Mouse (Mus musculus): Measurements from ENCODE around the gene Gabrb1. TPM values are rescaled to one million over a fixed set of nuclear protein-coding genes. Genes with fewer than 3 reads are reported as not detected.

Gene Gabrb1
- polyA plus RNA-seq, 1 experiment from 2014 or later = 0.93 TPM

GRCm38 (mm10) chr5:71830342-71830741 lies 172.4 kb downstream of the Gabrb1 start:
- 71% methylated on average over 2 of the region's 2 CpGs for WGBS
- no peak for ATAC-seq (replicated peaks; ENCODE audit: insufficient number of reproducible peaks, insufficient read depth, low FRiP score, low read depth)

DNA sequence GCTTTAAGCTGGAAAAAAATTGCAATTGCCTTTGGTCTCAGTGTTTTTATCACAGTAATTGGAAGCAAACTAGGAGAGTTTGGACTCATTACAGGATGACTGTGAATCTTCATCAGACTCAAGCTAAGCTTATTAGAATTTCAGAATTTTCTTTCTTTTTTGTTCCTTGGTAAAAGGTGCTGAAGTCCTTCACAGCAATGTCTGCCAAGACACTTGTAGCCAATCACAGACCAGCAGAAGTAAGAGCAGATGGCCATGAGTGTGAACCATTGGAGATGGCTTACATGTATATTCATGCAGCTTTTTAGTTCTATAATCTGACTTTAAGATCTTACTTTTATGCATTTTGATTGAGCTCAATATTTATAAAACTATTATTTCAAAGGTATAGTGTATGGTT lies 184.3 kb downstream of the Gabrb1 start:
- no peak for ATAC-seq (replicated peaks; ENCODE audit: insufficient number of reproducible peaks, insufficient read depth, low FRiP score, low read depth)
- Histone ChIP-seq H3K4me2 (no peak overlapping the region), H3K9ac (no peak overlapping the region), H3K9me3 (replicated peaks) (no peaks in the 10 kb centered on the region), H3K36me3 (no peaks in the 10 kb centered on the region), H3K4me3 (no peak overlapping the region), H3K27ac (no peak overlapping the region), H3K27me3 (no peaks in the 10 kb centered on the region), H3K4me1 (replicated peaks) (no peaks in the 10 kb centered on the region)

More at GRCm38 (mm10) chr5:71830342-71830741, 172.4 kb downstream of the Gabrb1 start:
- H3K4me1 ChIP-seq (replicated peaks) = no peaks in the 10 kb centered on the region
- no peak overlapping the region for H3K4me2 ChIP-seq
- H3K36me3 ChIP-seq = no peaks in the 10 kb centered on the region
- H3K9me3 ChIP-seq (replicated peaks) = no peaks in the 10 kb centered on the region
- no peaks in the 10 kb centered on the region for H3K27me3 ChIP-seq
- H3K27ac ChIP-seq = no peak overlapping the region
- no peak overlapping the region for H3K9ac ChIP-seq
- H3K4me3 ChIP-seq = no peak overlapping the region

- ATAC-seq (replicated peaks; ENCODE audit: insufficient number of reproducible peaks, insufficient read depth, low FRiP score, low read depth) = no peak
- no peak overlapping the region for H3K27ac ChIP-seq
- H3K36me3 ChIP-seq = no peaks in the 10 kb centered on the region
These were observed 240.3 kb downstream of the Gabrb1 start for GRCm38 (mm10) chr5:71898214-71898613.

GRCm38 (mm10) chr5:71903399-71903798 lies 245.5 kb downstream of the Gabrb1 start:
- H3K9me3 ChIP-seq (replicated peaks) = no peaks in the 10 kb centered on the region
- H3K9ac ChIP-seq = no peak overlapping the region
- H3K4me2 ChIP-seq = no peak overlapping the region
- no peak overlapping the region for H3K27ac ChIP-seq
- no peaks in the 10 kb centered on the region for H3K4me1 ChIP-seq (replicated peaks)
- no peaks in the 10 kb centered on the region for H3K27me3 ChIP-seq
- no peaks in the 10 kb centered on the region for H3K36me3 ChIP-seq
- ATAC-seq (replicated peaks; ENCODE audit: insufficient number of reproducible peaks, insufficient read depth, low FRiP score, low read depth) = no peak
- H3K4me3 ChIP-seq = no peak overlapping the region
- WGBS = 75% methylated on average over 7 of the region's 7 CpGs

More at GRCm38 (mm10) chr5:71898214-71898613, 240.3 kb downstream of the Gabrb1 start:
- no peak overlapping the region for H3K4me3 ChIP-seq
- no peak overlapping the region for H3K4me2 ChIP-seq
- no peak overlapping the region for H3K9ac ChIP-seq
- 89% methylated on average over 2 of the region's 2 CpGs for WGBS
- no peaks in the 10 kb centered on the region for H3K4me1 ChIP-seq (replicated peaks)
- no peaks in the 10 kb centered on the region for H3K27me3 ChIP-seq
- H3K9me3 ChIP-seq (replicated peaks) = no peaks in the 10 kb centered on the region

- 53% methylated on average over 1 of the region's 1 CpGs for WGBS
- Histone ChIP-seq H3K9me3 (replicated peaks) (no peaks in the 10 kb centered on the region), H3K27ac (no peak overlapping the region), H3K4me3 (no peak overlapping the region), H3K27me3 (no peaks in the 10 kb centered on the region), H3K4me1 (replicated peaks) (no peaks in the 10 kb centered on the region), H3K9ac (no peak overlapping the region), H3K4me2 (no peak overlapping the region), H3K36me3 (no peaks in the 10 kb centered on the region)
- no peak for ATAC-seq (replicated peaks; ENCODE audit: insufficient number of reproducible peaks, insufficient read depth, low FRiP score, low read depth)
These were observed 256.1 kb downstream of the Gabrb1 start for GRCm38 (mm10) chr5:71914028-71914427.

- Histone ChIP-seq H3K27me3 (no peaks in the 10 kb centered on the region), H3K27ac (no peak overlapping the region), H3K4me2 (no peak overlapping the region), H3K9ac (no peak overlapping the region), H3K4me3 (no peak overlapping the region), H3K9me3 (replicated peaks) (no peaks in the 10 kb centered on the region), H3K36me3 (no peaks in the 10 kb centered on the region), H3K4me1 (replicated peaks) (no peaks in the 10 kb centered on the region)
- no peak for ATAC-seq (replicated peaks; ENCODE audit: insufficient number of reproducible peaks, insufficient read depth, low FRiP score, low read depth)
- 77% methylated on average over 4 of the region's 4 CpGs for WGBS
These were observed 257.8 kb downstream of the Gabrb1 start for GRCm38 (mm10) chr5:71915711-71916110.

DNA sequence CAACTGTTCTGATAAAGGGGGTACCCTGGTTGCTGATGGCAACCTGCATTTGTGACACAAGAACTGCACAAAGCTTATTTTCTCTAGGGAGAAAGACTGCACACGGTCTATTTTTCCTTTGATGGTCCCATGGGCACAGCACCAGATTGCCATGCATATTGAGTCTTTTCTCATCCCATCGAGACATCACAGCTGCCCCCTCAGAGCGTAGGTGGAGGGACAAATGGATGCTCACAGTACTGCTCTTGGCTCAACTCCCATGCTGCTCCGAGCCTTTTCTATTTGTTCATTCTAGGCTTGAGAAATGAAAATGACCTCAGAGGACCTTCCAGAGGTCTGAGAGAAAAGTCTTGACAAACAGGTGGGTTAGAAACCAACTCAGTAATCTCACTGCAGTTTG lies 259.3 kb downstream of the Gabrb1 start:
- Histone ChIP-seq H3K9me3 (replicated peaks) (no peaks in the 10 kb centered on the region), H3K27me3 (no peaks in the 10 kb centered on the region), H3K4me2 (no peak overlapping the region), H3K27ac (no peak overlapping the region), H3K4me3 (no peak overlapping the region), H3K36me3 (no peaks in the 10 kb centered on the region), H3K9ac (no peak overlapping the region), H3K4me1 (replicated peaks) (no peaks in the 10 kb centered on the region)
- WGBS = 72% methylated on average over 4 of the region's 4 CpGs
- no peak for ATAC-seq (replicated peaks; ENCODE audit: insufficient number of reproducible peaks, insufficient read depth, low FRiP score, low read depth)

DNA sequence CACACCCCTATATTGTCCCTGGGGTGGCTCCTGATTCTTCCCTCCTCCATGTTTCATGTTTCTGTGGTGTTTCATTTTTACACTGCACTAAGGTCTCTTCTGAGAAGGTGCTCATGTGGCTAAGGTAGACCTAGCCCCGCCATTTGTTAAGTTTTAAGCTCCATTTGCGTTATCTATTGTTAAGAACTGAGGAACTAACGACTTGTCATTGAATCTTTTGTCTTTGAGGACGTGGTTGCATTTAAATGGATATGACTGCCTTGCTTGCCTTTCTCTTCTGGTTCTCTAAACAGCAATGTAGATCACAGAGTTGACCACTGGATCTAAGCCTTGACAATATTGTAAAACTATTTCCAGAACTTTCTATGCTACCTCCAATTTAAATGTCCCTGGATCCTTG lies 265.7 kb downstream of the Gabrb1 start:
- no peak overlapping the region for H3K27ac ChIP-seq
- 66% methylated on average over 4 of the region's 4 CpGs for WGBS
- H3K9me3 ChIP-seq (replicated peaks) = no peaks in the 10 kb centered on the region
- H3K4me3 ChIP-seq = no peak overlapping the region
- H3K4me1 ChIP-seq (replicated peaks) = no peaks in the 10 kb centered on the region
- H3K27me3 ChIP-seq = no peaks in the 10 kb centered on the region
- H3K9ac ChIP-seq = no peak overlapping the region
- ATAC-seq (replicated peaks; ENCODE audit: insufficient number of reproducible peaks, insufficient read depth, low FRiP score, low read depth) = no peak
- no peaks in the 10 kb centered on the region for H3K36me3 ChIP-seq
- no peak overlapping the region for H3K4me2 ChIP-seq

- WGBS = 67% methylated on average over 5 of the region's 5 CpGs
- Histone ChIP-seq H3K9me3 (replicated peaks) (no peaks in the 10 kb centered on the region), H3K36me3 (no peaks in the 10 kb centered on the region), H3K27ac (no peak overlapping the region), H3K4me2 (no peak overlapping the region), H3K4me3 (no peak overlapping the region), H3K9ac (no peak overlapping the region), H3K27me3 (no peaks in the 10 kb centered on the region), H3K4me1 (replicated peaks) (no peaks in the 10 kb centered on the region)
- ATAC-seq (replicated peaks; ENCODE audit: insufficient number of reproducible peaks, insufficient read depth, low FRiP score, low read depth) = no peak
These were observed 268.4 kb downstream of the Gabrb1 start for GRCm38 (mm10) chr5:71926336-71926735.

DNA sequence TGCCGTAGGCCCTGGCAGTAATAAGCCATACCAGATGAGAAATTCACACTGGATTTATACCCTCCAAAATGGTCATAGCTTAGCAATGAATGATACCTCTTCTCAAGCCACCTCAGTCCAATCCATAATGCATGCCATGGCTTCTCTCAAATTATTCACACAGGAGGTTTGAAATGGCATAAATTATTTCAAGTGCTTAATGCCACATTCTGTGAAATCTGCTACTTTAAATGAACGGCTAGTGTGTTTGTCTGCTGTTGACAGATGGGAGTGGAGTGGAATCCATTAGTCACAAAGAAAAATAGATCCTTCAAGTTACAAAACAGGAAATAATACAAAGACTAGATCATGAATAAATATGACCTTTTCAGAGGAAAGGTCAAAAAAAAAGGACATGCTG lies 272.1 kb downstream of the Gabrb1 start:
- no peaks in the 10 kb centered on the region for H3K27me3 ChIP-seq
- H3K27ac ChIP-seq = no peak overlapping the region
- WGBS = 74% methylated on average over 2 of the region's 2 CpGs
- no peaks in the 10 kb centered on the region for H3K36me3 ChIP-seq
- no peak overlapping the region for H3K4me2 ChIP-seq
- H3K4me1 ChIP-seq (replicated peaks) = no peaks in the 10 kb centered on the region
- H3K4me3 ChIP-seq = no peak overlapping the region
- no peak for ATAC-seq (replicated peaks; ENCODE audit: insufficient number of reproducible peaks, insufficient read depth, low FRiP score, low read depth)
- H3K9me3 ChIP-seq (replicated peaks) = no peaks in the 10 kb centered on the region
- H3K9ac ChIP-seq = no peak overlapping the region

- Histone ChIP-seq H3K4me1 (replicated peaks) (no peaks in the 10 kb centered on the region), H3K27ac (no peak overlapping the region), H3K4me3 (no peak overlapping the region), H3K27me3 (no peaks in the 10 kb centered on the region), H3K9ac (no peak overlapping the region), H3K36me3 (no peaks in the 10 kb centered on the region), H3K9me3 (replicated peaks) (no peaks in the 10 kb centered on the region), H3K4me2 (no peak overlapping the region)
- no peak for ATAC-seq (replicated peaks; ENCODE audit: insufficient number of reproducible peaks, insufficient read depth, low FRiP score, low read depth)
- 73% methylated on average over 1 of the region's 1 CpGs for WGBS
These were observed 293.5 kb downstream of the Gabrb1 start for GRCm38 (mm10) chr5:71951398-71951797.

GRCm38 (mm10) chr5:71955070-71955685 lies 297.3 kb downstream of the Gabrb1 start:
- no peak overlapping the region for H3K4me2 ChIP-seq
- H3K4me3 ChIP-seq = no peak overlapping the region
- no peak overlapping the region for H3K27ac ChIP-seq
- no peaks in the 10 kb centered on the region for H3K4me1 ChIP-seq (replicated peaks)
- no peak overlapping the region for H3K9ac ChIP-seq
- ATAC-seq (replicated peaks; ENCODE audit: insufficient number of reproducible peaks, insufficient read depth, low FRiP score, low read depth) = no peak
- no peaks in the 10 kb centered on the region for H3K27me3 ChIP-seq
- 64% methylated on average over 5 of the region's 5 CpGs for WGBS
- H3K36me3 ChIP-seq = no peaks in the 10 kb centered on the region
- no peaks in the 10 kb centered on the region for H3K9me3 ChIP-seq (replicated peaks)

All from heart, embryonic 15.5 days (tissue).